Mouse (Mus musculus) embryonic facial prominence, embryonic 10.5 days (tissue): ENCODE measurements at regions not wholly inside any gene's neighbourhood (a gene's known extent, or its start where the extent isn't known, plus 50 kb on each side); places are given as distances from the start of the nearest gene placed in this dataset.

Experiments used
- DNase-seq: peaks from one replicate; pipeline ENCODE4 v3.0.0-alpha.2; 2017; ENCODE audit warnings: low spot score
- H3K27ac ChIP-seq: fragments of 300-500 bp; sonication (generic); replicated peaks from 2 replicates; pipeline ENCODE4 v1.5.1; 2016; ENCODE audit warnings: mild to moderate bottlenecking
- H3K27me3 ChIP-seq: fragments of 300-500 bp; sonication (generic); replicated peaks from 2 replicates; pipeline ENCODE4 v1.6.1; 2016; ENCODE audit warnings: low read depth, mild to moderate bottlenecking; ENCODE audit not compliant: poor library complexity, severe bottlenecking
- H3K36me3 ChIP-seq: fragments of 300-500 bp; sonication (generic); replicated peaks from 2 replicates; pipeline ENCODE4 v1.6.1; 2016; ENCODE audit warnings: mild to moderate bottlenecking, moderate library complexity
- H3K4me1 ChIP-seq: fragments of 300-500 bp; sonication (generic); 2 replicates; pipeline ENCODE4 v1.6.1; 2016
- H3K4me3 ChIP-seq: fragments of 300-500 bp; sonication (generic); 2 replicates; pipeline ENCODE4 v1.5.1; 2016; ENCODE audit warnings: mild to moderate bottlenecking, moderate library complexity
- H3K9me3 ChIP-seq: fragments of 300-500 bp; sonication (generic); 2 replicates; pipeline ENCODE4 v1.6.1; 2016; ENCODE audit warnings: mild to moderate bottlenecking
- WGBS: fragments of 180-500 bp; shearing (Covaris S2); methylation state at CpG from one replicate; pipeline ENCODE4 v1.1.7; 2016; 5-methylcytosine and 5-hydroxymethylcytosine counted together

DNA sequence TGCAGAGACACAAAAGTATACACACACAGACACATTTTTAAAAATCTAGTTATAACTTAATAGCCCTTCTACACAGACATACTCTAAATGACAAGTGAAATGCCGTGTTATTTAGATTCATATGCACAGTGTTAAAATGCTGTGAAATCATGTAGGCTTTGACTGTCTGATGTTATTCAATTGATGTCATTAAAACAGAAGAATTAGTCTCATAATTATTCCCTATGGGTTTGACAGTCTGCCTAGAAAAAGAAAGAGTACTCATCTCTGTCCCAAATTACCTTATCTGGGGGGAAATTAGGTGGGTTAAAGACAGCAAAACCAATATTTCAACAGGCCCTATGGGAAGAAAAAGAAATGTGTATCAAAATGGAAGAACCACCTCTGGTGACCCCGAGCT, 339.0 kb downstream of the Gm11361 start:
- peaks cover 4% of the 10 kb centered on the region; the same call in 1 of the 2 replicates for H3K9me3 ChIP-seq
- H3K27ac ChIP-seq = no peak overlapping the region
- 88% methylated on average over 2 of the region's 2 CpGs for WGBS
- H3K27me3 ChIP-seq = no peaks in the 10 kb centered on the region
- no peaks in the 10 kb centered on the region for H3K4me1 ChIP-seq
- no peak for DNase-seq
- peaks cover 18% of the 10 kb centered on the region for H3K36me3 ChIP-seq
- H3K4me3 ChIP-seq = no peak overlapping the region

DNA sequence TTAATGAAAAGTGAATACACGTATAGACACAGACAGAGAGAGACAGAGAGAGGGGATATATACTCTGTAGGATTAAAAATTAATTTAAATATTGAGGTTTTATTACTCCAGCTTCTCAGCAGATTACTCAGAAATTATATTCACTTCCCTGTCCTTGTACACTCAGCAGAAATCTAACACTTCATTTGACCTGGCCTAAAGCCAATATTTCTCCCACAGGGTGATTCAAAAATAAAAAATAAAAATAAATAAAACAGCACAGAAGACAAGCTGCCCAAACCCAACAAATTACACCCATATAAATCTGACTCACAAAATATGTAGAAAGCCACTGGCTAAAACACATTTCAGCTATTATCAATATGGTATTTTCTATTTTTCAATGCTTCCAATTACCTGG, 334.8 kb downstream of the Gm11361 start:
- Histone ChIP-seq H3K27ac (no peak overlapping the region), H3K27me3 (no peaks in the 10 kb centered on the region), H3K9me3 (peaks cover 4% of the 10 kb centered on the region; the same call in 1 of the 2 replicates), H3K36me3 (peaks cover 18% of the 10 kb centered on the region), H3K4me1 (no peaks in the 10 kb centered on the region), H3K4me3 (no peak overlapping the region)
- no peak for DNase-seq
- WGBS = 93% methylated on average over 1 of the region's 1 CpGs

DNA sequence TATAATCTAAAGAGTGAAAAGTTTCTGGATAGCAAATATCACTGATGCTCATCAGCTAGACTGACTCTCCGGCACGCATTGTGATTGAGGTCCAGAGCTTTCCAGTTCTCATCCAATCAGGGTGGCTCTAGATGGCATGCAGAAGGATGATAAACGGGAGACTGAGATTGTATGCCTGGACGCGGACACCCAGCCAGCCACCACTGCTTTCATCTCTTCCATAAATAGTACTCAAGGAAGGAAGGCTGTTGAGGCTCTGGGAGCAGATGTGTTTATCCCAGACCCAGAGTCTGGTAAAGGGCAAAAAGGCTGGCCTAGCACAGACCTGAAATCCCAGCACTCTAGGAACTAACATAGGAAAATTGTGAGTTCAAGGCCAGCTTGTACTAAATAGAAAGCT, 330.6 kb downstream of the Gm11361 start:
- 87% methylated on average over 5 of the region's 5 CpGs for WGBS
- H3K4me3 ChIP-seq = no peak overlapping the region
- no peak for DNase-seq

DNA sequence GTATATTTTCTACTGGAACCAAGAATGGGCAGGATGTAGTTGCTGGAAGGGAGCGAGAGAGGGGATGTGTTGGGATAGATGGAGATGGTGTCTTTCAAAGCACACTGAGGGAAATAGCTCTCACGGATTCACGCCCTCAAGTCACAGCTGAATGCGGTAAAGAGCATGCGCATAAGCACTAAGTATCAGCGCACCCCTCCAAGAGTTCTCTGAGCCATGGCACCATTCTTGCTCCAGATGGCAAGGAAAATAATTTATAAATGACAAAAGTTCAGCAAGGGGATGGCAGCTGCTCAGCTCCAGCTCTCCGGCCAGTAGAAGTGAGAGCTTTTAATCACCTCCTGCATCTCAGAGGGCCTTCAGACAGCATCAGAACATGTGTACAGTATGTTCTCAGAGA, 329.4 kb downstream of the Gm11361 start:
- Histone ChIP-seq H3K4me1 (peaks cover 4% of the 10 kb centered on the region; the same call in 1 of the 2 replicates), H3K27me3 (no peaks in the 10 kb centered on the region), H3K4me3 (no peak overlapping the region), H3K36me3 (no peaks in the 10 kb centered on the region), H3K9me3 (no peaks in the 10 kb centered on the region), H3K27ac (no peak overlapping the region)
- WGBS = 89% methylated on average over 7 of the region's 7 CpGs
- DNase-seq = no peak

More for the DNA sequence above, 330.6 kb downstream of the Gm11361 start:
- Histone ChIP-seq H3K4me1 (peaks cover 4% of the 10 kb centered on the region; the same call in 1 of the 2 replicates), H3K9me3 (no peaks in the 10 kb centered on the region), H3K27me3 (no peaks in the 10 kb centered on the region), H3K36me3 (no peaks in the 10 kb centered on the region), H3K27ac (no peak overlapping the region)

DNA sequence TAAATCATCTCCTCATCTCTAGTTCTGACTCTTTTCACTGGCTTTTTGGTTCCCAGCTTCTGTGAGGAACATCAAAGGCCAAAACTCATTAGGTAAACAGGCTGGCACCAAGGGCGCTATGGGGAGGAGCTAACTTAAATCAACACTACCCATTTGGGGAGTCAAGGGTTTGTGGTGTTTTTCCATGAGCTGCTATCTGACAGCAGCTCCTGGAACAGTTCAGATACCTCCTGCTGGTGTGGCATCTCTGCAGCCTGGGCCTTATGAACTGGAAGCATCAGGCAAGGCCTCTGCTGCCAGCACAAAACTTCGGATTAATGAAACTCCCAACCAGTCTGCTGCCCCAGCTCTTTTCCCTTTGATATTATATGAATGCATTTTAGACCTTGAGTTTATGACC, 328.8 kb downstream of the Gm11361 start:
- Histone ChIP-seq H3K9me3 (no peaks in the 10 kb centered on the region), H3K4me3 (no peak overlapping the region), H3K27me3 (no peaks in the 10 kb centered on the region), H3K36me3 (no peaks in the 10 kb centered on the region), H3K27ac (no peak overlapping the region), H3K4me1 (peaks cover 4% of the 10 kb centered on the region; the same call in 1 of the 2 replicates)
- no peak for DNase-seq
- 84% methylated on average over 2 of the region's 2 CpGs for WGBS

DNA sequence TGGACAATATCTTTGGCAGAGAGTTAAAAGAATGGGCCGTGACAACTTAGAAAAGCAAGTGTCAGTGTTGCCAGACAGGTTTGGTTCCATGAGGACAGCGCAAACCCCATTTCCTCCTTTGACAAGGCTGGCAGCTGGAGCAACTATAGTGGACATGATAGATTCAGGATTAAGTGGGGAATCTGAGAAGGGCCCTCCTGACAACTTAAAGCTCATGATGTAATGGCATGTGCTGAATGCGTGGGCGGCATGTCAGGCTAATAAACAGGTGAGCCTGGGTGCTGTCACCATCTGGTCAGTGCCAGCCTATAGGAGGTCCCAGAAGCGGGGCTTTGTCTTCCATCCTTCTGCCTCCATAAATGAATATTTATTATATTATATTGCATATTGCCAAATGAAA, 326.3 kb downstream of the Gm11361 start:
- Histone ChIP-seq H3K9me3 (no peaks in the 10 kb centered on the region), H3K36me3 (no peaks in the 10 kb centered on the region), H3K27me3 (no peaks in the 10 kb centered on the region), H3K4me3 (no peak overlapping the region), H3K4me1 (peaks cover 4% of the 10 kb centered on the region; the same call in 1 of the 2 replicates), H3K27ac (no peak overlapping the region)
- no peak for DNase-seq
- WGBS = 79% methylated on average over 5 of the region's 5 CpGs

DNA sequence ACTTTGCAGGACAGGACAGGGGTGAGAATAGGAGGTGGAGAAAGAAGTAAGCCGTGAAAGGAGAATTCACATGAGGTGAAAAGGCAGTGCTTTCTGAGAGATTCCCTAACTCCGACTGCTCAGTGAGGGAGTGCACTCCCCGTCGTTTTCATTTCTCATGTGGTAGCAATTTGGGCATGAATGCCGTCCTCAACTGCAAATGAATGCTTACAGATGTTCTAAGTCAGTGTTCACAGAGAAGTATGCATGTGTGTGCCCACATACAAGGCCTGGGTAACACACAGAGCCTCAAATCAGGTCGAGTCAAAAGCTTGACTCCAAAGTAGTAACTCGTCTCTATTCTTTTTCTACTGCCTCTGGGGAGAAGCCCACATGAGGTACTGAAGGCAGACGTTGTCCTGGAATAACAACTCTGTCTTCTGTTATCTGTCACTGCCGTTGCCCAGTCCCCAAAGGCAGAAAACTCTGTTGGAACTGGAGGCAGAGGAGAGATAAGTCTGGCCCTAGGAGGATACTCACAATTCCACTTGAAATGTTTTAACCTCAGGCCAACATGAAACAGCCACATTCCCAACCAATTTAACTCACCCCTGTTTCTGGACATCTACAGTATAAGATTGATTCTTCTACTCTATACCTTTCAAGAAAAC, 318.0 kb downstream of the Gm11361 start:
- WGBS = 29% methylated on average over 9 of the region's 9 CpGs
- H3K27ac ChIP-seq = peak overlapping the region; percentile 81

DNA sequence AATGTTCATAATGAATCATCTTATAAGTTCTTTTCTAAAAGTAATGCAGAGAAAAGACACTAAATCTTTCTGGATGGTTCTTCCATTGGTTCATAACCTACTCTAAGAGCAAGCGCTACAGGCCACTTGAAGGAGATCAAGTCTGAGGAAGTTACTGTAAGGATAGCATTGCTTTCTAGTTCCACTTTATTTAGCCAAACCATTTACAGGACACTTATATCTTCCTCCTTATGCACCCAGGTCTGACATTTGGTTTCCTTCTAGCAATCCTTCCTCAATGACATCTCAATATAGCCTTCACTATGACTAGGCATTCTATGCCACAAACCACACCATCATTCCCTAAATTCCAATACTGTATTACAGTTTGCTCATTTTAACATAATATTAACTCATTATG, 316.0 kb downstream of the Gm11361 start:
- no peak overlapping the region for H3K4me3 ChIP-seq
- no peaks in the 10 kb centered on the region for H3K27me3 ChIP-seq
- H3K9me3 ChIP-seq = no peaks in the 10 kb centered on the region
- DNase-seq = no peak
- H3K4me1 ChIP-seq = peaks cover 20% of the 10 kb centered on the region
- WGBS = 91% methylated on average over 1 of the region's 1 CpGs
- H3K36me3 ChIP-seq = no peaks in the 10 kb centered on the region
- H3K27ac ChIP-seq = no peak overlapping the region

More for the DNA sequence above, 318.0 kb downstream of the Gm11361 start:
- no peaks in the 10 kb centered on the region for H3K27me3 ChIP-seq
- H3K9me3 ChIP-seq = no peaks in the 10 kb centered on the region
- H3K4me1 ChIP-seq = peaks cover 20% of the 10 kb centered on the region
- peak; percentile 64 for DNase-seq
- H3K36me3 ChIP-seq = no peaks in the 10 kb centered on the region
- no peak overlapping the region for H3K4me3 ChIP-seq

DNA sequence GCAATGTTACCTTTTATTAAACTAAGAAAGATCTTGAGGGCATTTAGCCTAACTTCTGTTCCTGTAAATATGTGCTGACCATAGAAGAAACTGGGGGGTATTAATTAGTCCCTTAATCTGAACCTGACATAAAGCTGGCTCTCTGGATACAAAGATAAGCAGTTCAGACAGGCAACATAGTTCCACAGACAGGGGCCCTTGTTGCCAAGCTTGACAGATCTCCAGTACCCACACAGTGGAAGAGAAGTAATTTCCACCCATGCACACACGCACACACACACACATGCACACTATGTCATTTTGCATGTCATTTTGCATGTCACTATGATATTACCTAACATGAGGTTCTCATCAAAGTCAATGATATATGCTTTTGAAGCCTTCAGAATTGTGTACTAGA, 315.1 kb downstream of the Gm11361 start:
- 91% methylated on average over 1 of the region's 1 CpGs for WGBS
- no peak overlapping the region for H3K4me3 ChIP-seq
- no peak overlapping the region for H3K27ac ChIP-seq
- H3K9me3 ChIP-seq = no peaks in the 10 kb centered on the region
- H3K36me3 ChIP-seq = no peaks in the 10 kb centered on the region
- H3K27me3 ChIP-seq = no peaks in the 10 kb centered on the region
- no peak for DNase-seq
- peaks cover 20% of the 10 kb centered on the region for H3K4me1 ChIP-seq

DNA sequence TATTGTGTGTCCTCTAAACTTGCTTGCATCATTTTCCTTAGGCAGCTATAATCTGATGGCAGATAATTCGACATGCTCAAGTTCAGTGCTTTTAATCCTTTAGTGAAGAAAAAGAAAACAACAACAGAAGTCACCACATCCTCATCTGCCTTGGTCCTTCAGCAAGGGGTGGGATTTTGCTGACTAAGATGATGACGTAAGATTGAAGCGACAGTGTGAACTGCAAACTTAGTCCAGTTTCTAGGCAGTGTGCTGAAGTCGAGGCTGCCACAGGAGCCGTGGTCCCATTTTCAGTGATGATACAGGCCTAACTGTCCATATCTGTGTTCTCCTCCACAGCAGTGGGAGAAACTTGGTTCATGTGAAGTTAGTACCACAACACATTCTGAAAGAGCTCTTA, 314.4 kb downstream of the Gm11361 start:
- Histone ChIP-seq H3K27ac (no peak overlapping the region), H3K27me3 (no peaks in the 10 kb centered on the region), H3K4me3 (no peak overlapping the region), H3K36me3 (no peaks in the 10 kb centered on the region), H3K4me1 (peaks cover 20% of the 10 kb centered on the region), H3K9me3 (no peaks in the 10 kb centered on the region)
- no peak for DNase-seq
- WGBS = 88% methylated on average over 5 of the region's 5 CpGs

DNA sequence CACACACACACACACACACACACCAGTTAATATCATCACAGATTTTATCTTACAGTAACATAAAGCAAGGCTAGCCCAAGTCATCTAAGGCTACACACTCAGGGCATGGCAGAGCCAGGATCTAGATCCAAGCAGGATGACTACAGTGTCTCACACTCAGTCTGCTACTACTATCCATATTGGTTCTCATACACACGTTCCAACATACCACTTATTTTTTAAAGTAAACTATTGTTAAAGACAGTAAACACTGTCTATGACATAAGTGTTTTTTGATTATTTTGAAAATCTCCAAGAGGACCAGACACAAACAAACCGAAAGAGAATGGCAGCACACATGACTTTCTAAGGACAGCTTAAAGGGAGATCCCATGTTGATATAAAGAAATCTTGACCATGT, 306.3 kb downstream of the Gm11361 start:
- 83% methylated on average over 2 of the region's 2 CpGs for WGBS

DNA sequence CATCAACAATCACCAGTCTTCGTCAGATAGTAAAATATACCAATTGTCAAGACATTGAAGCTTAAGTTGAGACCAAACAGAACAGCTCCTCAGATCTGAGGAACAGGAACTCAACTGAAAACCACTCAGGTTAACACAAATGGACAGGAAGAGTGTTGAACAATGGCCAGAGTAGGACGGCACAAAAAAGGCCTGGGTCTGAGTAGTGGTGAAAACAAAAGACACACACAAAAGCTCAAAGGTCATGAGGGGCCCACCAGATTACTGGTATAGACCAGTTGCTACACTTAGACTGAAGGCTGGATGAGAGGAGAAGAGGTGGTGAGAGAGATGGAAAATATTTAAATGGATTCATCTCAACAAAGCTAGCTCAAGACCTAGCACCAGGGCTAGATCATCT, 302.8 kb downstream of the Gm11361 start:
- no peak overlapping the region for H3K4me3 ChIP-seq
- H3K4me1 ChIP-seq = peaks cover 21% of the 10 kb centered on the region
- H3K27me3 ChIP-seq = no peaks in the 10 kb centered on the region
- no peak for DNase-seq
- no peak overlapping the region for H3K27ac ChIP-seq
- peaks cover 15% of the 10 kb centered on the region for H3K36me3 ChIP-seq
- 76% methylated on average over 2 of the region's 2 CpGs for WGBS
- H3K9me3 ChIP-seq = no peaks in the 10 kb centered on the region

More for the DNA sequence above, 306.3 kb downstream of the Gm11361 start:
- no peaks in the 10 kb centered on the region for H3K4me1 ChIP-seq
- peaks cover 11% of the 10 kb centered on the region; the same call in 1 of the 2 replicates for H3K36me3 ChIP-seq
- H3K4me3 ChIP-seq = no peak overlapping the region
- H3K9me3 ChIP-seq = no peaks in the 10 kb centered on the region
- H3K27ac ChIP-seq = no peak overlapping the region
- H3K27me3 ChIP-seq = no peaks in the 10 kb centered on the region
- no peak for DNase-seq

DNA sequence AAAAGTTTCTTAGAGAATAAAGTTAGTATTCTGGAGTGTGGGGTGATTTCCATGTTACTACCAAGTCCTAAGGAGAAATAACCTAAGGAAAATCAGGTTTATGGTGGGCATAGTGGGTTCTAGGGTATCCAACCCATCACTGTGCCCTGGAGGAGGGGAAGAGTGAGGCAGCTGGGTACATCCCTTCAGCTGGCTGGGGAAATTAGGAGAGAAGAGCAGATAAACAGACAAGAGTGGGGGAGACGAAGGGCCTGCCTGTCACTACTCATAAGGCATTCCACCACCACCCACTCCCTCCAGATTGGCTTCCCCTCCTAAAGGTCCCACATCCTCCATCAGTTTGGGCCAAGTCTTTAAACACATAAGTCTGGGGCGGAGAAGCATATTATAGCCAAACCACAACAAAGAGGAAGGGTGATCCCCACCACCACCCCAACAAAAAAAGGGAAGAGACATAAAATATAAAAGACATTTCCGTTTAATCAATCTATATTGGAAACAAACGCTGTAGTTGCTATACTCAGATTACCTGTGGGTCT, 299.8 kb downstream of the Gm11361 start:
- no peak overlapping the region for H3K4me3 ChIP-seq
- no peaks in the 10 kb centered on the region for H3K27me3 ChIP-seq
- no peaks in the 10 kb centered on the region for H3K9me3 ChIP-seq
- no peak for DNase-seq
- H3K4me1 ChIP-seq = peaks cover 50% of the 10 kb centered on the region
- WGBS = 80% methylated on average over 4 of the region's 4 CpGs
- H3K27ac ChIP-seq = peak overlapping the region; percentile 69; the same call in 1 of the 2 replicates
- peaks cover 15% of the 10 kb centered on the region for H3K36me3 ChIP-seq
